Mouse (Mus musculus) heart, postnatal 36 days (tissue): ENCODE measurements around the gene Ass1. TPM values are rescaled to one million over a fixed set of nuclear protein-coding genes. Genes with fewer than 3 reads are reported as not detected.

Source experiments
- DNase-seq, 2 experiments: peaks; one replicate each; pipeline ENCODE4 v3.0.0; 2021 to 2022
- intact Hi-C: fragments of 180-260 bp; cut with DNase I; formaldehyde crosslinking; loops from one replicate; pipeline ENCODE4 v1.15.1; 2025
- total RNA-seq, 2 experiments: library from RNA; stranded (reverse); gene quantifications; 2 replicates each; pipeline ENCODE4 v1.2.3; 2021

Gene Ass1
- total RNA-seq, 2 experiments from 2014 or later = 3.9 to 6.8 TPM

GRCm38 (mm10) chr2:31482914-31483575 lies 13.0 kb downstream of the Ass1 start:
- DNase-seq = peak; percentile 81 to 85
- intact Hi-C loops = loop anchor here (1.0 to 5.0 kb wide), 3 partner anchors 172 to 432 kb away; no protein-coding TSS in a partner anchor

GRCm38 (mm10) chr2:31484187-31484586 lies 14.2 kb downstream of the Ass1 start:
- intact Hi-C loops = loop anchor here (5.0 kb wide), 1 partner anchor 303 kb away; no protein-coding TSS in a partner anchor
- peak; percentile 48 to 59 for DNase-seq

GRCm38 (mm10) chr2:31489166-31489565 lies 19.2 kb downstream of the Ass1 start:
- no peak for DNase-seq
- intact Hi-C loops = no loop called here

- DNase-seq = no peak
- intact Hi-C loops = no loop called here
Measured at GRCm38 (mm10) chr2:31490556-31490955, 20.5 kb downstream of the Ass1 start.

- intact Hi-C loops = no loop called here
- no peak for DNase-seq
Measured at GRCm38 (mm10) chr2:31492308-31492707, 22.3 kb downstream of the Ass1 start.

- no peak for DNase-seq
- intact Hi-C loops = no loop called here
Measured at GRCm38 (mm10) chr2:31493243-31493642, 23.2 kb downstream of the Ass1 start.

- DNase-seq = no peak
- intact Hi-C loops = no loop called here
Measured at GRCm38 (mm10) chr2:31494315-31494714, 24.3 kb downstream of the Ass1 start.

GRCm38 (mm10) chr2:31495046-31495476 lies 25.1 kb downstream of the Ass1 start:
- no peak for DNase-seq
- intact Hi-C loops = no loop called here

- intact Hi-C loops = no loop called here
- no peak for DNase-seq
Measured at GRCm38 (mm10) chr2:31496141-31496540, 26.1 kb downstream of the Ass1 start.

- intact Hi-C loops = no loop called here
- no peak for DNase-seq
Measured at GRCm38 (mm10) chr2:31497113-31497512, 27.1 kb downstream of the Ass1 start.

GRCm38 (mm10) chr2:31497635-31498034 lies 27.6 kb downstream of the Ass1 start:
- intact Hi-C loops = no loop called here
- DNase-seq = no peak

GRCm38 (mm10) chr2:31499327-31500291 lies 29.6 kb downstream of the Ass1 start:
- no peak for DNase-seq
- intact Hi-C loops = no loop called here

- intact Hi-C loops = no loop called here
- no peak for DNase-seq
Measured at GRCm38 (mm10) chr2:31500292-31501204, 30.5 kb downstream of the Ass1 start.

GRCm38 (mm10) chr2:31501448-31502130 lies 31.6 kb downstream of the Ass1 start:
- intact Hi-C loops = no loop called here
- DNase-seq = no peak

GRCm38 (mm10) chr2:31502616-31503522 lies 32.9 kb downstream of the Ass1 start:
- no peak for DNase-seq
- intact Hi-C loops = no loop called here

- no peak for DNase-seq
- intact Hi-C loops = no loop called here
Measured at GRCm38 (mm10) chr2:31505472-31505871, 35.5 kb downstream of the Ass1 start.

- intact Hi-C loops = no loop called here
Measured at GRCm38 (mm10) chr2:31508851-31509250, 38.8 kb downstream of the Ass1 start.

GRCm38 (mm10) chr2:31511316-31511715 lies 41.3 kb downstream of the Ass1 start:
- no peak for DNase-seq
- intact Hi-C loops = no loop called here

More at GRCm38 (mm10) chr2:31508851-31509250, 38.8 kb downstream of the Ass1 start:
- no peak for DNase-seq

- DNase-seq = no peak
- intact Hi-C loops = no loop called here
Measured at GRCm38 (mm10) chr2:31516557-31516956, 46.5 kb downstream of the Ass1 start.
